Mouse (Mus musculus) ES-E14 (cell line): Measurements from ENCODE around the gene Tbc1d7. TPM values are rescaled to one million over a fixed set of nuclear protein-coding genes. Genes with fewer than 3 reads are reported as not detected.

Source experiments
- DNase-seq: peaks from one replicate; pipeline ENCODE4 v3.0.0-alpha.2; 2013; ENCODE audit warnings: low read depth, low spot score
- H3K27ac ChIP-seq: 2 replicates; pipeline ENCODE4 v1.5.1; 2012; ENCODE audit warnings: low read depth, mild to moderate bottlenecking, low read length, moderate library complexity, mixed read lengths; ENCODE audit not compliant: poor library complexity, insufficient read depth, severe bottlenecking
- H3K36me3 ChIP-seq: 2 replicates; pipeline ENCODE4 v1.6.1; 2012; ENCODE audit warnings: mild to moderate bottlenecking, low read length, moderate library complexity, mixed read lengths; ENCODE audit not compliant: control insufficient read depth, poor library complexity, insufficient read depth, severe bottlenecking
- H3K4me1 ChIP-seq, 2 experiments: fragments of 150-350 bp in 1 of 2; sonication (generic) in 1 of 2; 2 replicates each; pipeline ENCODE4 v1.6.1; 2012; ENCODE audit warnings: low read length in 2 of 2, mild to moderate bottlenecking in 1 of 2, mixed read lengths in 1 of 2; ENCODE audit not compliant: control insufficient read depth in 2 of 2, insufficient read depth in 2 of 2, poor library complexity in 1 of 2
- H3K4me3 ChIP-seq, 2 experiments: fragments of 150-350 bp in 1 of 2; sonication (generic) in 1 of 2; 2 replicates each; pipeline ENCODE4 v1.5.1; 2012; ENCODE audit warnings: low read length in 2 of 2, low read depth in 1 of 2, mild to moderate bottlenecking in 1 of 2, mixed read lengths in 1 of 2; ENCODE audit not compliant: insufficient read depth in 1 of 2, poor library complexity in 1 of 2, severe bottlenecking in 1 of 2
- H3K9ac ChIP-seq: 2 replicates; pipeline ENCODE4 v1.6.1; 2012; ENCODE audit warnings: low read depth, mild to moderate bottlenecking, low read length, mixed read lengths; ENCODE audit not compliant: poor library complexity, insufficient read depth, severe bottlenecking
- H3K9me3 ChIP-seq: fragments of 150-350 bp; sonication (generic); 2 replicates; pipeline ENCODE4 v1.6.1; 2012; ENCODE audit warnings: low read depth, mild to moderate bottlenecking, low read length; ENCODE audit not compliant: control insufficient read depth, insufficient read depth
- CHD2 ChIP-seq: IDR thresholded peaks from 2 replicates; pipeline ENCODE4 v1.6.1; 2014; ENCODE audit warnings: mild to moderate bottlenecking, low read depth, low read length, inconsistent platforms
- HCFC1 ChIP-seq: IDR thresholded peaks from 2 replicates; pipeline ENCODE4 v1.6.1; 2012; ENCODE audit warnings: low read length, inconsistent platforms, borderline replicate concordance; ENCODE audit not compliant: insufficient read depth
- MAFK ChIP-seq: IDR thresholded peaks from 2 replicates; pipeline ENCODE4 v1.6.1; 2014; ENCODE audit warnings: mild to moderate bottlenecking, low read depth, low read length, inconsistent platforms; ENCODE audit not compliant: insufficient read depth
- ZC3H11A ChIP-seq: IDR thresholded peaks from 2 replicates; pipeline ENCODE4 v1.6.1; 2012; ENCODE audit warnings: low read depth, mild to moderate bottlenecking, inconsistent platforms, low read length, borderline replicate concordance
- ZNF384 ChIP-seq: IDR thresholded peaks from 2 replicates; pipeline ENCODE4 v1.6.1; 2012; ENCODE audit warnings: low read depth, low read length, inconsistent platforms
- in situ Hi-C, 2 experiments: fragments of 600-800 bp; cut with MboI; formaldehyde crosslinking; loops; one replicate each; pipeline ENCODE4 v1.15.1; 2025; ENCODE audit warnings: low sequenced_read_pairs in 2 of 2, inconsistent platforms in 1 of 2; ENCODE audit not compliant: unreplicated experiment in 2 of 2
- total RNA-seq: library from RNA; depleted of rRNA; stranded (reverse); fragments of 300-350 nt; gene quantifications from 2 replicates; pipeline ENCODE4 v1.2.3, GENCODE M21; 2012

Gene Tbc1d7
- total RNA-seq, 1 experiment = 11.3 TPM

- Histone ChIP-seq H3K27ac (no peak overlapping the region), H3K4me3 (no peak overlapping the region), H3K9me3 (no peaks in the 10 kb centered on the region), H3K36me3 (no peaks in the 10 kb centered on the region), H3K9ac (no peak overlapping the region), H3K4me1 (no peaks in the 10 kb centered on the region)
- in situ Hi-C loops = no loop called here
- DNase-seq = no peak
- TF ChIP-seq MAFK (no peak), ZNF384 (no peak), HCFC1 (no peak), ZC3H11A (no peak), CHD2 (no peak)
Observed at GRCm38 (mm10) chr13:43134468-43134867, 36.8 kb downstream of the Tbc1d7 start.

- Histone ChIP-seq H3K4me1 (no peaks in the 10 kb centered on the region), H3K36me3 (no peaks in the 10 kb centered on the region), H3K27ac (no peak overlapping the region), H3K9me3 (no peaks in the 10 kb centered on the region), H3K4me3 (no peak overlapping the region), H3K9ac (no peak overlapping the region)
- DNase-seq = no peak
- no peak for TF ChIP-seq ZC3H11A
- in situ Hi-C loops = no loop called here
Observed at GRCm38 (mm10) chr13:43133400-43133799, 37.9 kb downstream of the Tbc1d7 start.

- H3K9me3 ChIP-seq = no peaks in the 10 kb centered on the region
- no peaks in the 10 kb centered on the region for H3K36me3 ChIP-seq
- no peaks in the 10 kb centered on the region for H3K4me1 ChIP-seq
- no peak overlapping the region for H3K27ac ChIP-seq
- in situ Hi-C loops = no loop called here
- no peak overlapping the region for H3K9ac ChIP-seq
- H3K4me3 ChIP-seq = no peak overlapping the region
- no peak for DNase-seq
- no peak for TF ChIP-seq ZC3H11A
- TF ChIP-seq MAFK = no peak
- TF ChIP-seq ZNF384 = no peak
- no peak for TF ChIP-seq CHD2
- TF ChIP-seq HCFC1 = no peak
Observed at GRCm38 (mm10) chr13:43132859-43133258, 38.4 kb downstream of the Tbc1d7 start.

- Histone ChIP-seq H3K4me3 (no peak overlapping the region), H3K9me3 (no peaks in the 10 kb centered on the region), H3K4me1 (no peaks in the 10 kb centered on the region), H3K36me3 (no peaks in the 10 kb centered on the region), H3K27ac (no peak overlapping the region), H3K9ac (no peak overlapping the region)
- in situ Hi-C loops = no loop called here
- no peak for DNase-seq
- TF ChIP-seq HCFC1 = no peak
- no peak for TF ChIP-seq CHD2
- TF ChIP-seq ZC3H11A = no peak
- no peak for TF ChIP-seq MAFK
- no peak for TF ChIP-seq ZNF384
Observed at GRCm38 (mm10) chr13:43131741-43132191, 39.5 kb downstream of the Tbc1d7 start.

GRCm38 (mm10) chr13:43130161-43130560 is 41.1 kb downstream of the Tbc1d7 start:
- DNase-seq = no peak
- Histone ChIP-seq H3K27ac (no peak overlapping the region), H3K4me1 (no peaks in the 10 kb centered on the region), H3K36me3 (no peaks in the 10 kb centered on the region), H3K9me3 (no peaks in the 10 kb centered on the region), H3K4me3 (no peak overlapping the region), H3K9ac (no peak overlapping the region)
- no peak for TF ChIP-seq MAFK
- no peak for TF ChIP-seq ZNF384
- no peak for TF ChIP-seq CHD2
- no peak for TF ChIP-seq ZC3H11A
- TF ChIP-seq HCFC1 = no peak
- in situ Hi-C loops = no loop called here
